Mouse (Mus musculus): Measurements from ENCODE around the gene Gnb3.

- no peak for TF ChIP-seq CTCF (conservative IDR thresholded peaks at IDR 0.05; ENCODE audit: low read length)
- TF ChIP-seq NANOG (IDR thresholded peaks at IDR 0.05; ENCODE audit: borderline replicate concordance, low read length), result no peak
Measured at GRCm38 (mm10) chr6:124879390-124879789, 39.3 kb upstream of the Gnb3 start.

Data from E14TG2a.4 (cell line).